Mouse (Mus musculus) liver, embryonic 14.5 days (tissue): ENCODE data around the gene Ankrd31. TPM values are rescaled to one million over a fixed set of nuclear protein-coding genes. Genes with fewer than 3 reads are reported as not detected.

ENCODE experiments used
- ATAC-seq: fragments of 200-750 bp; cut with Nextera tagmentation; 2 replicates; pipeline ENCODE4 v1.8.0; 2017; ENCODE audit warnings: moderate number of reproducible peaks, mild to moderate bottlenecking, moderate library complexity; ENCODE audit not compliant: insufficient read depth
- DNase-seq, 3 experiments: peaks; one replicate each; pipeline ENCODE4 v3.0.0-alpha.2; 2012 to 2013; ENCODE audit warnings: low read depth in 3 of 3, low spot score in 3 of 3
- H3K27ac ChIP-seq: fragments of 300-500 bp; sonication (generic); 2 replicates; pipeline ENCODE4 v1.5.1; 2014; ENCODE audit warnings: moderate library complexity, mild to moderate bottlenecking, control low read depth, inconsistent platforms
- H3K27me3 ChIP-seq: fragments of 300-500 bp; sonication (generic); 2 replicates; pipeline ENCODE4 v1.6.1; 2014; ENCODE audit warnings: mild to moderate bottlenecking, low read length, moderate library complexity; ENCODE audit not compliant: control insufficient read depth, insufficient read depth
- H3K36me3 ChIP-seq: fragments of 300-500 bp; sonication (generic); replicated peaks from 2 replicates; pipeline ENCODE4 v1.6.1; 2014; ENCODE audit warnings: low read depth; ENCODE audit not compliant: control insufficient read depth, insufficient read depth
- H3K4me1 ChIP-seq, 2 experiments: fragments of 200-500 bp in 1 of 2; fragments of 300-500 bp in 1 of 2; sonication (generic) in 1 of 2; replicated peaks; 2 replicates each; pipeline ENCODE4 v1.6.1; 2012 to 2014; ENCODE audit warnings: antibody characterized with exemption in 1 of 2, inconsistent platforms in 1 of 2, low read length in 1 of 2; ENCODE audit not compliant: control insufficient read depth in 2 of 2, insufficient read depth in 2 of 2
- H3K4me2 ChIP-seq: fragments of 300-500 bp; sonication (generic); 2 replicates; pipeline ENCODE4 v1.6.1; 2014; ENCODE audit warnings: low read depth, mild to moderate bottlenecking, control low read depth, moderate library complexity
- H3K4me3 ChIP-seq, 2 experiments: fragments of 200-500 bp in 1 of 2; fragments of 300-500 bp in 1 of 2; sonication (generic) in 1 of 2; 2 replicates each; pipeline ENCODE4 v1.5.1; 2012 to 2014; ENCODE audit warnings: low read depth in 2 of 2, low read length in 2 of 2, mild to moderate bottlenecking in 2 of 2, control low read depth in 1 of 2, inconsistent platforms in 1 of 2, moderate library complexity in 1 of 2; ENCODE audit not compliant: insufficient read depth in 1 of 2
- H3K9ac ChIP-seq: fragments of 300-500 bp; sonication (generic); replicated peaks from 2 replicates; pipeline ENCODE4 v1.6.1; 2014; ENCODE audit warnings: mild to moderate bottlenecking, control low read depth, moderate library complexity
- H3K9me3 ChIP-seq: fragments of 300-500 bp; sonication (generic); 2 replicates; pipeline ENCODE4 v1.6.1; 2016; ENCODE audit warnings: low read length, mixed read lengths; ENCODE audit not compliant: control insufficient read depth
- CTCF ChIP-seq: IDR thresholded peaks from 2 replicates; pipeline ENCODE4 v1.5.1; 2016; ENCODE audit warnings: antibody characterized with exemption, low read depth, control low read depth
- EP300 ChIP-seq: IDR thresholded peaks from 2 replicates; pipeline ENCODE4 v1.6.1; 2016; ENCODE audit warnings: antibody characterized with exemption, low read depth
- WGBS: fragments of 180-500 bp; shearing (Covaris S2); extraction: QIAGEN DNeasy Blood & Tissue Kit; methylation state at CpG from one replicate; pipeline ENCODE4 v1.1.7; 2014; ENCODE audit not compliant: insufficient replicate concordance; 5-methylcytosine and 5-hydroxymethylcytosine counted together
- polyA plus RNA-seq, 2 experiments: library from polyadenylated mRNA; depleted of rRNA in 1 of 2; stranded (reverse) in 1 of 2; unstranded in 1 of 2; fragments of >200 nt; fragmentation: Nextera tagmentation in 1 of 2; extraction: Ambion mirVana in 1 of 2; gene quantifications; 2 replicates each; pipeline versions ENCODE4 v1.2.1 to v1.2.3; 2012 to 2014

Ankrd31 gene
- polyA plus RNA-seq, 2 experiments: 0.03 TPM

GRCm38 (mm10) chr13:96793451-96793850, 45.4 kb downstream of the Ankrd31 start:
- no peak for DNase-seq

GRCm38 (mm10) chr13:96795301-96795700, 47.2 kb downstream of the Ankrd31 start:
- ATAC-seq: no peak
- no peak for DNase-seq

More at GRCm38 (mm10) chr13:96793451-96793850, 45.4 kb downstream of the Ankrd31 start:
- 60% methylated on average over 2 of the region's 2 CpGs for WGBS
- H3K36me3 ChIP-seq: no peaks in the 10 kb centered on the region
- no peaks in the 10 kb centered on the region for H3K9me3 ChIP-seq
- no peaks in the 10 kb centered on the region for H3K27me3 ChIP-seq
- no peak for ATAC-seq
- no peak overlapping the region for H3K9ac ChIP-seq
- no peak for TF ChIP-seq CTCF
- no peak for TF ChIP-seq EP300
- H3K4me3 ChIP-seq: no peak overlapping the region
- no peak overlapping the region for H3K27ac ChIP-seq
- H3K4me2 ChIP-seq: no peak overlapping the region
- H3K4me1 ChIP-seq: no peaks in the 10 kb centered on the region

DNA sequence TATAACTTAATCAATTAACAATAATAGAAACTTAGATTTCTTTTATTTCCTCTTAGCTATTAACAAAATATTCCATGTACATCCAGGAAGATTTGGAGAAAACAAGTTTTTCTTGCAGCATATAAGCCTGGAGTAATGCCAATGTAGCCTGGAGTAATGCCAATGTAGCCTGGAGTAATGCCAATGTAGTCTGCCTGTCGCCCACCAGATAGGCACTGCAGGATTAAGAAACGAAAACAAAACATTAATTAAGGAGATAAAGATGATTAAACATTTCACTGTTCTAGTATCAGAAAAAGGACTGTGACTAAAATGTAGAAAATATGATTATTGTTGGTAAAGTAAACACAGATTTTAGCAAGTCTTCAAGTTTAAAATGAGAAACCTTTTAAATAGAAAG, 49.4 kb downstream of the Ankrd31 start:
- Histone ChIP-seq H3K27ac (no peak overlapping the region), H3K4me2 (no peak overlapping the region), H3K27me3 (no peaks in the 10 kb centered on the region), H3K9ac (no peak overlapping the region), H3K4me3 (no peak overlapping the region), H3K4me1 (no peaks in the 10 kb centered on the region), H3K9me3 (no peaks in the 10 kb centered on the region), H3K36me3 (no peaks in the 10 kb centered on the region)
- no peak for TF ChIP-seq EP300
- WGBS: 43% methylated on average over 2 of the region's 2 CpGs
- ATAC-seq (no peak), DNase-seq (no peak)

More at GRCm38 (mm10) chr13:96795301-96795700, 47.2 kb downstream of the Ankrd31 start:
- Histone ChIP-seq H3K27me3 (no peaks in the 10 kb centered on the region), H3K9ac (no peak overlapping the region), H3K4me3 (no peak overlapping the region), H3K4me1 (no peaks in the 10 kb centered on the region), H3K36me3 (no peaks in the 10 kb centered on the region), H3K27ac (no peak overlapping the region), H3K9me3 (no peaks in the 10 kb centered on the region), H3K4me2 (no peak overlapping the region)
- WGBS: 55% methylated on average over 3 of the region's 3 CpGs
- TF ChIP-seq CTCF (no peak), EP300 (no peak)

DNA sequence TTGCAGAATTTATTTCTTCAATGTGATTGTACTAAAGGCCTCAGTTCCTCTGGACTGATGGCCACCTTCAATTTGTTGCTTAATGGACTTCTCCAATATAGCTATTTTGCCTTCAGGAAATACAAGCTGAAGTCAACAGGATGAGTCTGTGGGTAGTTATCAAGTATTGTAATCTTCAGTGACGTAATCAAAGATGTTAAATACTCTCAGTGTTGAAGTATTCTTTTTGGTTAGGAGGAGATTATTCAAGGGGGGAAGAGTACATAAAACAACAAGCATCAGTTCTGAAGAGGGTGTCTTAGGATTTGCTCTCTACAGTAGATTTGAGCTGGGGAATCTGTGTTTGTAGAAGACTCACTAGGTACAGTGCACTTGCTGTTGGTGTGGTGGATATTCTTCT, 101.7 kb downstream of the Ankrd31 start:
- 36% methylated on average over 1 of the region's 1 CpGs for WGBS
- TF ChIP-seq EP300 (no peak), CTCF (no peak)
- Histone ChIP-seq H3K4me2 (no peak overlapping the region), H3K4me1 (no peaks in the 10 kb centered on the region), H3K9me3 (no peaks in the 10 kb centered on the region), H3K36me3 (no peaks in the 10 kb centered on the region), H3K9ac (no peak overlapping the region), H3K4me3 (no peak overlapping the region), H3K27ac (no peak overlapping the region), H3K27me3 (no peaks in the 10 kb centered on the region)
- DNase-seq (no peak), ATAC-seq (no peak)

DNA sequence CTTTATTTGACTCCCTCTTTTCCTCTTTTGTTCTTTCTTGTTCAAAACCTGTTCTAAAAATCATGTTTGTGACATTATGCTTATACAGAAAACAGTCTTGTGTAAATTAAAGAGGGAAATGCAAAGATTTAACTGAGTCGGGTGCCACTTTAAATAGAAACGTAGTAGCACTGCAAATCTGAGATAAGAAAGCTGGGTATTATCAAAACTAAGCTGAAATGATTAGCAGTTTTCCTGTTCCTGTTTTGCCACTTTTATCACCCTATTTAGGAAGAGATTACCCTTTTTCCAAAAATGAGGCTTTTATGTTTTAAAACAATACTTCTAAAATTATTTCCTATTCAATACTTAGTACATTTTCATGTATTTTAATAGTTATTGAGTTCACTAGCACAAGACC, 104.1 kb downstream of the Ankrd31 start:
- Histone ChIP-seq H3K4me1 (no peaks in the 10 kb centered on the region), H3K4me2 (no peak overlapping the region), H3K9me3 (no peaks in the 10 kb centered on the region), H3K4me3 (no peak overlapping the region), H3K9ac (no peak overlapping the region), H3K36me3 (no peaks in the 10 kb centered on the region), H3K27me3 (no peaks in the 10 kb centered on the region), H3K27ac (no peak overlapping the region)
- ATAC-seq: no peak
- DNase-seq: no peak
- TF ChIP-seq CTCF (no peak), EP300 (no peak)
- WGBS: 5% methylated on average over 2 of the region's 2 CpGs

- ATAC-seq (no peak), DNase-seq (no peak)
- H3K9me3 ChIP-seq: no peaks in the 10 kb centered on the region
- H3K36me3 ChIP-seq: no peaks in the 10 kb centered on the region
- H3K27me3 ChIP-seq: no peaks in the 10 kb centered on the region
- H3K9ac ChIP-seq: no peak overlapping the region
- TF ChIP-seq CTCF (peak; percentile 39; the same call in 1 of the 2 replicates), EP300 (no peak)
- H3K4me1 ChIP-seq: no peaks in the 10 kb centered on the region
- no peak overlapping the region for H3K4me3 ChIP-seq
- 21% methylated on average over 1 of the region's 1 CpGs for WGBS
- H3K27ac ChIP-seq: no peak overlapping the region
- no peak overlapping the region for H3K4me2 ChIP-seq
These were observed 105.2 kb downstream of the Ankrd31 start for GRCm38 (mm10) chr13:96853256-96853655.
